Mouse (Mus musculus) liver, postnatal 0 days (tissue): Measurements from ENCODE around the gene Jak2.

Experiments used
- CTCF ChIP-seq: sonication (generic); IDR thresholded peaks from 2 replicates; pipeline ENCODE4 v1.5.1; 2016; ENCODE audit warnings: antibody characterized with exemption, low read depth
- EP300 ChIP-seq: IDR thresholded peaks from 2 replicates; pipeline ENCODE4 v1.6.1; 2016; ENCODE audit warnings: antibody characterized with exemption, low read depth, mild to moderate bottlenecking

- TF ChIP-seq CTCF (no peak), EP300 (no peak)
These were observed 24.8 kb downstream of the Jak2 start for GRCm38 (mm10) chr19:29276414-29276813.
